Mouse (Mus musculus) liver, embryonic 15.5 days (tissue): ENCODE measurements around the gene Drd2. TPM values are rescaled to one million over a fixed set of nuclear protein-coding genes. Genes with fewer than 3 reads are reported as not detected.

Experiments used
- ATAC-seq: fragments of 200-750 bp; cut with Nextera tagmentation; 2 replicates; pipeline ENCODE4 v1.8.0; 2017; ENCODE audit warnings: moderate number of reproducible peaks, mild to moderate bottlenecking, moderate library complexity; ENCODE audit not compliant: insufficient read depth
- H3K27ac ChIP-seq: fragments of 300-500 bp; sonication (generic); replicated peaks from 2 replicates; pipeline ENCODE4 v1.5.1; 2015; ENCODE audit warnings: mild to moderate bottlenecking, inconsistent platforms
- H3K27me3 ChIP-seq: fragments of 300-500 bp; sonication (generic); 2 replicates; pipeline ENCODE4 v1.6.1; 2015; ENCODE audit warnings: mild to moderate bottlenecking, inconsistent platforms
- H3K36me3 ChIP-seq: fragments of 300-500 bp; sonication (generic); replicated peaks from 2 replicates; pipeline ENCODE4 v1.6.1; 2015; ENCODE audit warnings: moderate library complexity, mild to moderate bottlenecking, inconsistent platforms
- H3K4me1 ChIP-seq: fragments of 300-500 bp; sonication (generic); replicated peaks from 2 replicates; pipeline ENCODE4 v1.6.1; 2015; ENCODE audit warnings: inconsistent platforms
- H3K4me2 ChIP-seq: fragments of 300-500 bp; sonication (generic); 2 replicates; pipeline ENCODE4 v1.6.1; 2015; ENCODE audit warnings: moderate library complexity, mild to moderate bottlenecking, inconsistent platforms
- H3K4me3 ChIP-seq: fragments of 300-500 bp; sonication (generic); replicated peaks from 2 replicates; pipeline ENCODE4 v1.5.1; 2015; ENCODE audit warnings: mild to moderate bottlenecking, inconsistent platforms
- H3K9ac ChIP-seq: fragments of 300-500 bp; sonication (generic); 2 replicates; pipeline ENCODE4 v1.6.1; 2015; ENCODE audit warnings: moderate library complexity, mild to moderate bottlenecking, inconsistent platforms
- H3K9me3 ChIP-seq: fragments of 300-500 bp; sonication (generic); replicated peaks from 2 replicates; pipeline ENCODE4 v1.6.1; 2016; ENCODE audit warnings: inconsistent platforms
- WGBS: fragments of 180-500 bp; shearing (Covaris S2); methylation state at CpG from one replicate; pipeline ENCODE4 v1.1.7; 2015; ENCODE audit warnings: mixed read lengths; ENCODE audit not compliant: insufficient replicate concordance; 5-methylcytosine and 5-hydroxymethylcytosine counted together
- polyA plus RNA-seq: library from polyadenylated mRNA; unstranded; fragments of >200 nt; fragmentation: Nextera tagmentation; extraction: Ambion mirVana; gene quantifications from 2 replicates; pipeline ENCODE4 v1.2.1, GENCODE M21; 2015

Gene Drd2
- polyA plus RNA-seq, 1 experiment from 2014 or later: not detected

GRCm38 (mm10) chr9:49452396-49452795 is 112.0 kb downstream of the Drd2 start:
- H3K4me1 ChIP-seq: no peaks in the 10 kb centered on the region
- 71% methylated on average over 1 of the region's 1 CpGs for WGBS
- no peaks in the 10 kb centered on the region for H3K27me3 ChIP-seq
- no peak overlapping the region for H3K4me3 ChIP-seq
- no peak for ATAC-seq
- H3K36me3 ChIP-seq: no peaks in the 10 kb centered on the region
- no peaks in the 10 kb centered on the region for H3K9me3 ChIP-seq
- no peak overlapping the region for H3K9ac ChIP-seq
- H3K4me2 ChIP-seq: no peak overlapping the region
- H3K27ac ChIP-seq: no peak overlapping the region

DNA sequence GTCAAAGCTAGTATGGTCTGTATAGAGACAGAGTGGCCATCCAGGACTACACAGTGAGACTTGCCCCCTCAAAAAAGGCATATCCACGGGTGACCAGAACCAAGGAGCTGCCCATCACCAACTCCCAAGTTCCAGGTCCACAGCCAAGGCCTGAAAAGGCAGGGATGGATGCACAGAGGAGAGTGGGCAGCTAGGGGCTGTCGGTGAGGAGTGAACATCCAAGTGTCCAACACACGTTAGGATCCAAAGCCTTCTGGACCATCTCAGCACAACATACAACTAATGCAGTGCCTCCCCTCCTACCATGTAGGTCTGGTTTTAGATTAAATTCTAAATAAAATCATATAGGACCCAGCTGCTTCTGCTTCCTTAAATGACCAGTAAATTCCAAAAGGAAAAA is 115.7 kb downstream of the Drd2 start:
- Histone ChIP-seq H3K36me3 (no peaks in the 10 kb centered on the region), H3K4me3 (no peak overlapping the region), H3K9me3 (no peaks in the 10 kb centered on the region), H3K4me2 (no peak overlapping the region), H3K4me1 (no peaks in the 10 kb centered on the region), H3K9ac (no peak overlapping the region), H3K27me3 (no peaks in the 10 kb centered on the region), H3K27ac (no peak overlapping the region)
- ATAC-seq: no peak
- 64% methylated on average over 3 of the region's 3 CpGs for WGBS

Other genes starting within 250 kb of the Drd2 start
- not detected in 2 replicates for gene Gm4894, start 90.1 kb upstream of the Drd2 start, polyA plus RNA-seq
- not detected in 2 replicates for gene Ankk1, start 86.4 kb downstream of the Drd2 start, polyA plus RNA-seq
- 0.07 and 0.24 TPM in 2 replicates for gene Ttc12, start 145.6 kb downstream of the Drd2 start, polyA plus RNA-seq